Mouse (Mus musculus) kidney, postnatal 0 days (tissue): ENCODE measurements around the gene Oxa1l. TPM values are rescaled to one million over a fixed set of nuclear protein-coding genes. Genes with fewer than 3 reads are reported as not detected.

Source experiments
- ATAC-seq: fragments of 200-750 bp; cut with Nextera tagmentation; replicated peaks from 2 replicates; pipeline ENCODE4 v1.8.0; 2017; ENCODE audit warnings: low read depth, moderate number of reproducible peaks, moderate TSS enrichment, moderate library complexity; ENCODE audit not compliant: low FRiP score
- DNase-seq: peaks from one replicate; pipeline ENCODE4 v3.0.0-alpha.2; 2016; ENCODE audit warnings: low spot score
- H3K27ac ChIP-seq: fragments of 300-500 bp; sonication (generic); 2 replicates; pipeline ENCODE4 v1.5.1; 2014; ENCODE audit warnings: mild to moderate bottlenecking
- H3K27me3 ChIP-seq: fragments of 300-500 bp; sonication (generic); 2 replicates; pipeline ENCODE4 v1.6.1; 2014; ENCODE audit warnings: low read length, mixed read lengths; ENCODE audit not compliant: insufficient read depth
- H3K36me3 ChIP-seq: fragments of 300-500 bp; sonication (generic); 2 replicates; pipeline ENCODE4 v1.6.1; 2014; ENCODE audit warnings: low read length, mixed read lengths; ENCODE audit not compliant: insufficient read depth
- H3K4me1 ChIP-seq: fragments of 300-500 bp; sonication (generic); replicated peaks from 2 replicates; pipeline ENCODE4 v1.6.1; 2014; ENCODE audit warnings: antibody characterized with exemption, low read length, mixed read lengths; ENCODE audit not compliant: insufficient read depth
- H3K4me2 ChIP-seq: fragments of 300-500 bp; sonication (generic); 2 replicates; pipeline ENCODE4 v1.6.1; 2014; ENCODE audit warnings: mild to moderate bottlenecking, low read length, moderate library complexity, mixed read lengths
- H3K4me3 ChIP-seq: fragments of 300-500 bp; sonication (generic); replicated peaks from 2 replicates; pipeline ENCODE4 v1.5.1; 2014; ENCODE audit warnings: low read depth, low read length
- H3K9ac ChIP-seq: fragments of 300-500 bp; sonication (generic); 2 replicates; pipeline ENCODE4 v1.6.1; 2014; ENCODE audit warnings: low read depth, low read length
- H3K9me3 ChIP-seq: fragments of 300-500 bp; sonication (generic); replicated peaks from 2 replicates; pipeline ENCODE4 v1.6.1; 2016; ENCODE audit warnings: low read length, inconsistent platforms, mixed read lengths
- CTCF ChIP-seq: IDR thresholded peaks from 2 replicates; pipeline ENCODE4 v1.5.1; 2016; ENCODE audit warnings: antibody characterized with exemption, low read depth, mild to moderate bottlenecking, moderate library complexity
- WGBS: fragments of 180-500 bp; shearing (Covaris S2); extraction: QIAGEN DNeasy Blood & Tissue Kit; methylation state at CpG from one replicate; pipeline ENCODE4 v1.1.7; 2014; 5-methylcytosine and 5-hydroxymethylcytosine counted together
- polyA plus RNA-seq: library from polyadenylated mRNA; unstranded; fragments of >200 nt; fragmentation: Nextera tagmentation; extraction: Ambion mirVana; gene quantifications from 2 replicates; pipeline ENCODE4 v1.2.1, GENCODE M21; 2015

Gene Oxa1l
- polyA plus RNA-seq, 1 experiment from 2014 or later: 57.6 TPM

GRCm38 (mm10) chr14:54352314-54352713 lies 8.3 kb upstream of the Oxa1l start:
- Histone ChIP-seq H3K27me3 (no peaks in the 10 kb centered on the region), H3K36me3 (no peaks in the 10 kb centered on the region), H3K4me2 (no peak overlapping the region), H3K27ac (no peak overlapping the region), H3K9ac (no peak overlapping the region), H3K4me3 (no peak overlapping the region), H3K4me1 (no peaks in the 10 kb centered on the region), H3K9me3 (no peaks in the 10 kb centered on the region)
- TF ChIP-seq CTCF: no peak
- 76% methylated on average over 8 of the region's 8 CpGs for WGBS
- DNase-seq: no peak
- no peak for ATAC-seq

- WGBS: 41% methylated on average over 1 of the region's 1 CpGs
- no peak for ATAC-seq
Measured at GRCm38 (mm10) chr14:54354406-54354805, 6.2 kb upstream of the Oxa1l start.

GRCm38 (mm10) chr14:54363156-54363555 lies 2.5 kb downstream of the Oxa1l start:
- Histone ChIP-seq H3K27me3 (no peaks in the 10 kb centered on the region), H3K36me3 (peaks cover 23% of the 10 kb centered on the region), H3K27ac (no peak overlapping the region), H3K4me1 (0 out of 2 replicates have a peak, but pooled peaks cover 5% of the 10 kb centered on the region), H3K9ac (no peak overlapping the region), H3K4me3 (no peak overlapping the region), H3K4me2 (no peak overlapping the region), H3K9me3 (no peaks in the 10 kb centered on the region)
- no peak for ATAC-seq
- no peak for TF ChIP-seq CTCF
- WGBS: 91% methylated on average over 8 of the region's 8 CpGs
- DNase-seq: no peak

More at GRCm38 (mm10) chr14:54354406-54354805, 6.2 kb upstream of the Oxa1l start:
- Histone ChIP-seq H3K4me1 (no peaks in the 10 kb centered on the region), H3K9me3 (no peaks in the 10 kb centered on the region), H3K27me3 (no peaks in the 10 kb centered on the region), H3K9ac (no peak overlapping the region), H3K4me2 (no peak overlapping the region), H3K27ac (no peak overlapping the region), H3K36me3 (no peaks in the 10 kb centered on the region), H3K4me3 (no peak overlapping the region)
- peak; percentile 26; the same call in 1 of the 2 replicates for TF ChIP-seq CTCF
- no peak for DNase-seq

- ATAC-seq (no peak), DNase-seq (no peak)
- WGBS: 76% methylated on average over 5 of the region's 5 CpGs
- Histone ChIP-seq H3K4me3 (no peak overlapping the region), H3K27ac (peak overlapping the region; percentile 0; the same call in 1 of the 2 replicates), H3K36me3 (peaks cover 41% of the 10 kb centered on the region), H3K4me2 (no peak overlapping the region), H3K9ac (no peak overlapping the region), H3K27me3 (no peaks in the 10 kb centered on the region), H3K4me1 (0 out of 2 replicates have a peak, but pooled peaks cover 5% of the 10 kb centered on the region), H3K9me3 (no peaks in the 10 kb centered on the region)
- TF ChIP-seq CTCF: no peak
Measured at GRCm38 (mm10) chr14:54365026-54365645, 4.5 kb downstream of the Oxa1l start.

- ATAC-seq (no peak), DNase-seq (no peak)
- Histone ChIP-seq H3K4me3 (no peak overlapping the region), H3K4me2 (no peak overlapping the region), H3K9ac (no peak overlapping the region), H3K9me3 (no peaks in the 10 kb centered on the region), H3K27ac (no peak overlapping the region), H3K27me3 (no peaks in the 10 kb centered on the region), H3K4me1 (0 out of 2 replicates have a peak, but pooled peaks cover 3% of the 10 kb centered on the region), H3K36me3 (peaks cover 50% of the 10 kb centered on the region)
- WGBS: 86% methylated on average over 10 of the region's 10 CpGs
- no peak for TF ChIP-seq CTCF
Measured at GRCm38 (mm10) chr14:54366581-54366980, 5.9 kb downstream of the Oxa1l start.

- Histone ChIP-seq H3K4me3 (no peak overlapping the region), H3K36me3 (peaks cover 55% of the 10 kb centered on the region), H3K27me3 (no peaks in the 10 kb centered on the region), H3K9me3 (no peaks in the 10 kb centered on the region), H3K4me1 (no peaks in the 10 kb centered on the region), H3K27ac (no peak overlapping the region), H3K4me2 (no peak overlapping the region), H3K9ac (no peak overlapping the region)
- no peak for TF ChIP-seq CTCF
- ATAC-seq (no peak), DNase-seq (no peak)
- 82% methylated on average over 18 of the region's 18 CpGs for WGBS
Measured at GRCm38 (mm10) chr14:54367429-54368060, 6.9 kb downstream of the Oxa1l start.
